20 mouse cellular contexts compared by ENCODE assay signal in genomic region chr1:169160220-169160619, GRCm38 (mm10).
DNase-seq lines count a peak whose midpoint lies in the region; ATAC-seq and TF ChIP-seq lines count a peak whose summit lies in the region.
"Had no signal": no experiment of that assay in that cellular context is flagged by ENCODE, and none has a peak within 500 bp of the region (broad histone marks: within the 10 kb centered on the region; RNA-seq: fewer than 3 reads in every experiment).

No protein-coding gene starts in this region.

- no peaks in the 10 kb centered on the region for H3K27me3 ChIP-seq in kidney, adult 2 months (replicated peaks; ENCODE audit: control insufficient read depth, insufficient read depth, low read length)
- no peaks in the 10 kb centered on the region for H3K27me3 ChIP-seq in kidney, embryonic 15.5 days
- H3K27me3 ChIP-seq in thymus, adult 2 months (ENCODE audit: control insufficient read depth, insufficient read depth, low read length), result no peaks in the 10 kb centered on the region
- H3K27me3 ChIP-seq: forebrain, embryonic 15.5 days; heart, embryonic 12.5 days; limb, embryonic 12.5 days had no signal

- no peak for TF ChIP-seq POLR2A in kidney, adult 2 months (IDR thresholded peaks at IDR 0.05; ENCODE audit: low read depth, low read length)
- TF ChIP-seq POLR2A in thymus, adult 2 months (IDR thresholded peaks at IDR 0.05; ENCODE audit: control insufficient read depth, extremely low read depth, insufficient read depth, low read length, poor library complexity), result no peak

- no peak for TF ChIP-seq CTCF in kidney, adult 2 months (conservative IDR thresholded peaks at IDR 0.05; ENCODE audit: insufficient read depth, insufficient read length, low read depth, low read length)
- no peak for TF ChIP-seq CTCF in thymus, adult 2 months (IDR thresholded peaks at IDR 0.05; ENCODE audit: borderline replicate concordance, control insufficient read depth, extremely low read depth, insufficient read depth, low read length, poor library complexity)

- H3K4me3 ChIP-seq in kidney, adult 2 months (ENCODE audit: insufficient read depth, low read depth, low read length), result no peak overlapping the region
- H3K4me3 ChIP-seq in kidney, embryonic 15.5 days (replicated peaks), result no peak overlapping the region
- H3K4me3 ChIP-seq in thymus, adult 2 months (ENCODE audit: control insufficient read depth, insufficient read depth, low read length), result no peak overlapping the region
- H3K4me3 ChIP-seq: forebrain, embryonic 15.5 days; heart, embryonic 12.5 days; hindbrain, embryonic 10.5 days; limb, embryonic 12.5 days had no signal

- H3K4me1 ChIP-seq in kidney, adult 2 months (ENCODE audit: control insufficient read depth, insufficient read depth, low read length), result peaks cover 3% of the 10 kb centered on the region
- H3K4me1 ChIP-seq in kidney, embryonic 15.5 days, result peaks cover 31% of the 10 kb centered on the region
- H3K4me1 ChIP-seq in thymus, adult 2 months (replicated peaks; ENCODE audit: control insufficient read depth, insufficient read depth, low read length), result no peaks in the 10 kb centered on the region
- H3K4me1 ChIP-seq: forebrain, embryonic 15.5 days; hindbrain, embryonic 10.5 days had no signal

- DNase-seq in kidney, adult 2 months, result peak; percentile 70
- no peak for DNase-seq in kidney, postnatal 10 days
- peak; percentile 60 for DNase-seq in 3T3-L1 (ENCODE audit: low read depth, low spot score)
- DNase-seq in adrenal gland, postnatal 10 days, result peak; percentile 16
- DNase-seq in thymus, adult 2 months, result no peak
- no peak for DNase-seq in frontal cortex, adult 2 months (ENCODE audit: extremely low spot score in 1 of 2, low spot score in 1 of 2)
- no peak for DNase-seq in ovary, postnatal 10 days (ENCODE audit: low spot score)
- DNase-seq: cerebellum, adult 9-10 months; gastrocnemius, postnatal 10 days; liver, postnatal 0 days; right cerebral cortex, adult 18-20 months; thymus, postnatal 14 days had no signal

- H3K4me2 ChIP-seq in kidney, embryonic 15.5 days, result no peak overlapping the region
- H3K4me2 ChIP-seq: forebrain, embryonic 15.5 days; heart, embryonic 12.5 days; limb, embryonic 12.5 days; liver, embryonic 11.5 days; midbrain, embryonic 11.5 days had no signal

- H3K9me3 ChIP-seq in kidney, embryonic 15.5 days (replicated peaks), result no peaks in the 10 kb centered on the region
- H3K9me3 ChIP-seq: forebrain, embryonic 15.5 days; heart, embryonic 12.5 days; hindbrain, embryonic 10.5 days; limb, embryonic 12.5 days had no signal

- ATAC-seq in kidney, embryonic 15.5 days (replicated peaks; ENCODE audit: low FRiP score), result no peak
- ATAC-seq: forebrain, embryonic 15.5 days; hindbrain, postnatal 0 days; liver, postnatal 0 days had no signal

- H3K27ac ChIP-seq in kidney, adult 2 months (ENCODE audit: insufficient read depth, low read depth, low read length), result peak overlapping the region; percentile 98
- peak overlapping the region; percentile 91 for H3K27ac ChIP-seq in kidney, embryonic 15.5 days
- H3K27ac ChIP-seq in thymus, adult 2 months (ENCODE audit: control insufficient read depth, insufficient read depth, low read length), result no peak overlapping the region
- H3K27ac ChIP-seq: forebrain, embryonic 15.5 days; hindbrain, embryonic 10.5 days; hindbrain, postnatal 0 days; limb, embryonic 12.5 days had no signal

- WGBS in kidney, adult 2 months, result 59% methylated on average over 1 of the region's 1 CpGs
- WGBS in kidney, embryonic 15.5 days, result 57% methylated on average over 1 of the region's 1 CpGs
- WGBS in thymus, adult 2 months, result 68% methylated on average over 1 of the region's 1 CpGs

- H3K9ac ChIP-seq in kidney, embryonic 15.5 days, result no peak overlapping the region
- H3K9ac ChIP-seq: forebrain, embryonic 15.5 days; heart, embryonic 12.5 days; limb, embryonic 12.5 days; liver, postnatal 0 days had no signal

- H3K36me3 ChIP-seq in kidney, adult 2 months (ENCODE audit: control insufficient read depth, insufficient read depth, low read length), result no peaks in the 10 kb centered on the region
- no peaks in the 10 kb centered on the region for H3K36me3 ChIP-seq in kidney, embryonic 15.5 days
- H3K36me3 ChIP-seq in thymus, adult 2 months (ENCODE audit: control insufficient read depth, insufficient read depth, low read length), result no peaks in the 10 kb centered on the region
- H3K36me3 ChIP-seq: forebrain, embryonic 15.5 days; heart, embryonic 12.5 days; hindbrain, embryonic 10.5 days; limb, embryonic 12.5 days had no signal

Comparison
In these comparisons a context has a peak if more than half of its experiments do, and no peak if none do; other contexts are left out.
1. DNase-seq: peak in kidney, adult 2 months (single experiment), 3T3-L1 (single experiment) and adrenal gland, postnatal 10 days (single experiment); none in kidney, postnatal 10 days (single experiment), thymus, adult 2 months (single experiment), frontal cortex, adult 2 months (0 of 2) and ovary, postnatal 10 days (single experiment).